16 mouse cellular contexts compared by ENCODE assay signal in genomic region chr10:87209466-87209865, GRCm38 (mm10).
A peak's percentile ranks its signal among the peaks of the same experiment; 100 is the strongest.
DNase-seq lines count a peak whose midpoint lies in the region.
"Had no signal": no experiment of that assay in that cellular context is flagged by ENCODE, and none has a peak within 500 bp of the region (broad histone marks: within the 10 kb centered on the region; RNA-seq: fewer than 3 reads in every experiment).

No protein-coding gene starts in this region.

- DNase-seq in layer of hippocampus, adult 11-12 months (ENCODE audit: low spot score) = peak; percentile 16
- DNase-seq in layer of hippocampus, postnatal 25 days (ENCODE audit: extremely low spot score in 1 of 2, low spot score in 1 of 2) = no peak
- peak; percentile 10 to 30 for DNase-seq in left cerebral cortex, postnatal 14 days (ENCODE audit: low spot score in 2 of 2)
- DNase-seq in left cerebral cortex, postnatal 4 days = no peak
- peak; percentile 28 to 57 for DNase-seq in right cerebral cortex, postnatal 10 days (ENCODE audit: low spot score in 2 of 2)
- no peak for DNase-seq in right cerebral cortex, postnatal 4 days
- DNase-seq in telencephalon, adult 2 months (ENCODE audit: low read depth, low spot score) = peak; percentile 57
- DNase-seq in cerebellum, postnatal 10 days = no peak
- DNase-seq: adrenal gland, adult 2 months; adrenal gland, postnatal 14 days; cerebellum, adult 11-12 months; cerebellum, adult 8-10 months; cerebellum, postnatal 14 days; gastrocnemius, adult 2 months; gastrocnemius, postnatal 14 days; heart, adult 11 months had no signal

- intact Hi-C loops in left cerebral cortex, postnatal 14 days (cut with DNase I) = no loop called here
- intact Hi-C loops in left cerebral cortex, postnatal 4 days (cut with DNase I) = no loop called here

Comparison
In these comparisons a context has a peak if more than half of its experiments do, and no peak if none do; other contexts are left out.
1. DNase-seq: peak in layer of hippocampus, adult 11-12 months (single experiment), left cerebral cortex, postnatal 14 days (2 of 2), right cerebral cortex, postnatal 10 days (2 of 2) and telencephalon, adult 2 months (single experiment); none in layer of hippocampus, postnatal 25 days (0 of 2), left cerebral cortex, postnatal 4 days (single experiment), right cerebral cortex, postnatal 4 days (single experiment) and cerebellum, postnatal 10 days (0 of 2).